Mouse (Mus musculus) intestine, postnatal 0 days (tissue): Measurements from ENCODE around the gene Pms2. TPM values are rescaled to one million over a fixed set of nuclear protein-coding genes. Genes with fewer than 3 reads are reported as not detected.
A peak's percentile ranks its signal among the peaks of the same experiment; 100 is the strongest.

ENCODE experiments used
- ATAC-seq: fragments of 200-750 bp; cut with Nextera tagmentation; 2 replicates; pipeline ENCODE4 v1.8.0; 2017; ENCODE audit warnings: mild to moderate bottlenecking, moderate TSS enrichment, moderate library complexity
- H3K27ac ChIP-seq: fragments of 300-500 bp; sonication (generic); 2 replicates; pipeline ENCODE4 v1.5.1; 2014; ENCODE audit warnings: mild to moderate bottlenecking, low read depth, low read length, moderate library complexity
- H3K27me3 ChIP-seq: fragments of 300-500 bp; sonication (generic); replicated peaks from 2 replicates; pipeline ENCODE4 v1.6.1; 2014; ENCODE audit warnings: low read length, mixed read lengths; ENCODE audit not compliant: control insufficient read depth, insufficient read depth
- H3K36me3 ChIP-seq: fragments of 300-500 bp; sonication (generic); 2 replicates; pipeline ENCODE4 v1.6.1; 2014; ENCODE audit warnings: mild to moderate bottlenecking, moderate library complexity; ENCODE audit not compliant: control insufficient read depth, insufficient read depth
- H3K4me1 ChIP-seq: fragments of 300-500 bp; sonication (generic); replicated peaks from 2 replicates; pipeline ENCODE4 v1.6.1; 2014; ENCODE audit warnings: antibody characterized with exemption, low read length, mixed read lengths; ENCODE audit not compliant: control insufficient read depth, insufficient read depth
- H3K4me2 ChIP-seq: fragments of 300-500 bp; sonication (generic); replicated peaks from 2 replicates; pipeline ENCODE4 v1.6.1; 2014; ENCODE audit warnings: low read depth, mild to moderate bottlenecking, moderate library complexity
- H3K4me3 ChIP-seq: fragments of 300-500 bp; sonication (generic); 2 replicates; pipeline ENCODE4 v1.5.1; 2014; ENCODE audit warnings: low read depth, low read length
- H3K9ac ChIP-seq: fragments of 300-500 bp; sonication (generic); 2 replicates; pipeline ENCODE4 v1.6.1; 2014; ENCODE audit warnings: mild to moderate bottlenecking, low read depth, low read length
- H3K9me3 ChIP-seq: fragments of 300-500 bp; sonication (generic); 2 replicates; pipeline ENCODE4 v1.6.1; 2016; ENCODE audit warnings: mixed run types; ENCODE audit not compliant: control insufficient read depth
- CTCF ChIP-seq: sonication (generic); IDR thresholded peaks from 2 replicates; pipeline ENCODE4 v1.5.1; 2016; ENCODE audit warnings: low read depth, mild to moderate bottlenecking, control low read depth, antibody characterized with exemption, moderate library complexity
- WGBS: fragments of 180-500 bp; shearing (Covaris S2); extraction: QIAGEN DNeasy Blood & Tissue Kit; methylation state at CpG from one replicate; pipeline ENCODE4 v1.1.7; 2014; 5-methylcytosine and 5-hydroxymethylcytosine counted together
- polyA plus RNA-seq: library from polyadenylated mRNA; unstranded; fragments of >200 nt; fragmentation: Nextera tagmentation; extraction: Ambion mirVana; gene quantifications from 2 replicates; pipeline ENCODE4 v1.2.1, GENCODE M21; 2015

Gene Pms2
- 6.4 and 6.8 TPM in 2 replicates for polyA plus RNA-seq

DNA sequence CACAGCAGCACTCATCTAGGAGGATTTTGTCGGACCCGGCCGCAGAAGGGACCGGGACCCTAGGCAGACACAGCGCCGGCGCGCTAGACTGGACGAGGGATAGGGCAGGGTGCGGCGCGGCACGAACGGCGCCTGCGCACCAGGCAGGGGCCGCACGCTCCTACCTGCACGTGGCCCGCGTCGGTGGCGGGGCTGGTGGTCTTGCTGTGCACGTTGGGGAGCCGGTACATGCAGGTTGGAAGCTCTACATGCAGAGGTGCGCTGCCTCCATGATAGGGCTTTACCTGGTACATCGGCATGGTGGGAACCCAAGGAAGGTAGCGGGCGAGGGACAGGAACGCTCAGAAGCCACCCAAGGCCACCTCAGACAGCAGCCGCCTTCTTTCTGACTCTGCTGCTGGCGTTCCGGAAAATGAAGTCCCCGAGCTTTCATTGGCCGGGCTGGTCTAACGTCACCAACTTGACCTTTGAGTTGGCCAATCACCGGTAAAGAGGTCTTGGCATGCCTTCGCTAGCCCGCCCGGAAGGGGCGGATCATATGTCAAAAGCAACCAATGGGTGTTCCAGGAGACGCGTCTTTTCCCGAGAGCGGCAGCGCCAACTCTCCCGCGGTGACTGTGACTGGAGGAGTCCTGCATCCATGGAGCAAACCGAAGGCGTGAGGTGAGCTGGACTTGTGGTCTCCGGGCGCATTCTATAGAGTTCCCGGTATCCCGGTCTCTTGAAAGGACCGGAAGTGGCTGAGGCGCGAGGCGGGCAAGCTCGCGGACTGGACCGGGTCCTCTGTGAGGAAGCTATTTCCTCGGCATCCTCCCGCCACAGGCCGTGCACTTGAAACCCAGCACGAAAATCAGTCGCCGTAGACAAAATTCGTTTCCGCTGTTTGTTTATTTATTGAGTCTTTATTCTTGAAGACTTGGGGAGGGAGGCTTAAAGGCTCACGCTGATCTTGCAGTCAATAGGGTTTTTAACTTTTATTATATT lies at the start of gene Pms2, which contains the start of gene Aimp2:
TSS of gene Pms2 (plus strand) at position 548 of the 984 bp plus-strand sequence.
TSS of gene Aimp2 (minus strand) at position 431 of the 984 bp plus-strand sequence.
- H3K9ac ChIP-seq = peak within 1 kb of the TSS; percentile 65
- H3K27me3 ChIP-seq = no peaks in the 10 kb centered on the region
- peak within 1 kb of the TSS; percentile 62 for H3K4me3 ChIP-seq
- WGBS = under 1% methylated on average over 70 of the region's 70 CpGs
- no peaks in the 10 kb centered on the region; the same call in 1 of the 2 replicates for H3K4me1 ChIP-seq
- peak; percentile 99 for ATAC-seq
- peaks cover 8% of the 10 kb centered on the region for H3K36me3 ChIP-seq
- TF ChIP-seq CTCF = no peak
- H3K9me3 ChIP-seq = no peaks in the 10 kb centered on the region
- H3K27ac ChIP-seq = peak within 1 kb of the TSS; percentile 82
- H3K4me2 ChIP-seq = peak within 1 kb of the TSS; percentile 90

DNA sequence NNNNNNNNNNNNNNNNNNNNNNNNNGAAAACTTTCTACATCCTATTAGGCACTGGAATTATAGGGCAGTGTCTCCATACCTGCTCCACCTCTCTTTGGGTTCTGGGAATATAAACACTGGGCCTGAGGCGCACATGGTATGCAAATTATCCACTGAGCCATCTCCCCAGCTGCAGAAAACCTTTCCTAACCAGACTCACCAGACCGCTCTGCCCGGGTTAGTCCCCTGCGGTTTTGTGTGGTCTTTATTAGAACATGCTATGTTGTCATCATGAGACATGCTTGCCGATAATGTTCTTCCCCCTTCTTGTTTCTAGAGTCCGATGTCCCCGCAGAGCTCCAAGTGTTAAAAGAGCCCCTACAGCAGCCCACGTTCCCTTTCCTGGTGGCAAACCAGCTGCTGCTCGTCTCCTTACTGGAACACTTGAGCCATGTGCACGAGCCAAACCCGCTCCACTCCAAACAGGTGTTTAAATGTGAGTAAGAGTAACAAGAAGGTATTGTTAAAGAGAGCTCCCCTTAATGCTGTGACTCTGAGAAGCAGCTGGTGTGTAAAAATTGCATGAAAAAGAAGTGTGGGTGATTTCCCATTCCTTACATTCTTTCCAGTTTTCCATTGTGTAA lies 38.1 kb upstream of the Pms2 start:
- Histone ChIP-seq H3K9me3 (no peaks in the 10 kb centered on the region), H3K27ac (no peak overlapping the region), H3K27me3 (no peaks in the 10 kb centered on the region), H3K36me3 (peaks cover 39% of the 10 kb centered on the region), H3K4me1 (no peaks in the 10 kb centered on the region), H3K4me2 (no peak overlapping the region), H3K9ac (no peak overlapping the region), H3K4me3 (no peak overlapping the region)
- 83% methylated on average over 11 of the region's 11 CpGs for WGBS
- ATAC-seq = no peak
- TF ChIP-seq CTCF = no peak

DNA sequence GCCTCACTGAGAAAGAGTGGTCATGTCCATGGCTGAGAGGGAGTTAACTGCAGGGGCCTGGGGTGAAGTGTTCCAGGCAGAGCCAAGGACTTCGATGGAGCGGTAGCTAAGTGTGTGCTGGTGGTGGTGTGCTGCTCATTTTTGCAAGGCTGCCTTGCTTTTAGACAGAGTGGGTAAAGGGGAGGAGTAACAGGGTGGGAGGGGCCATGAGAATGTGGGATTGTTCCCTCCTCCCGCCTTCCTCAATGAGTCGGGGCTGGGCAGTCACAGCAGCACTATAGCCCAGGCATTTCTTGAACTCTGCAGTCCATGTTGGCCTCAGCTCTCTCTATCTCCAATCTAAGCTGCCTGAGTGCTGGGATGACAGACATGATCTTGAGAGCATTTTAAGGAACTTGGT lies 35.2 kb upstream of the Pms2 start:
- Histone ChIP-seq H3K4me3 (no peak overlapping the region), H3K4me1 (no peaks in the 10 kb centered on the region), H3K36me3 (peaks cover 64% of the 10 kb centered on the region), H3K9me3 (no peaks in the 10 kb centered on the region), H3K9ac (no peak overlapping the region), H3K4me2 (no peak overlapping the region), H3K27ac (no peak overlapping the region), H3K27me3 (no peaks in the 10 kb centered on the region)
- TF ChIP-seq CTCF = no peak
- no peak for ATAC-seq
- 66% methylated on average over 4 of the region's 4 CpGs for WGBS

DNA sequence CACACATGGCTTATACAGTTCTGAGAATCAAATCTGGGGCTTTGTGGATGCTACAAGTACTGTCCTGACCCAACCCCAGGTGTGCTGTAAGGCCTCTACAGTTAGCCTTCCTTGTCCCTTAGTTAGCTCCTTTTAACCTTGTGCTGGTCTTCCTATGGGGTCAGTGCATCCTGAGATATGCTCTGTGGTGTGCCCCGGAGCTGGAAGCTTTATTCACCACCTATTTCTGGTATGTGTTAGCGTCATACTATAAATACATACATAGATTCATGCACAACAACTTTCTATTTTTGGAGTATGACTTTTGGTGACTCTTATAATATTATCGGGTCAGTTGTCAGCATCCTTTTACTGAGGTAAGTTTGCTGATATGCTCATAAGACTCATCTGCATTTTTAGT lies 24.5 kb upstream of the Pms2 start:
- 97% methylated on average over 3 of the region's 3 CpGs for WGBS
- no peak for ATAC-seq
- no peak overlapping the region for H3K4me3 ChIP-seq
- 0 out of 2 replicates have a peak overlapping the region, but pooled peaks have one; percentile 4 for H3K27ac ChIP-seq
- H3K36me3 ChIP-seq = peaks cover 82% of the 10 kb centered on the region
- TF ChIP-seq CTCF = no peak
- no peaks in the 10 kb centered on the region for H3K9me3 ChIP-seq
- H3K4me2 ChIP-seq = no peak overlapping the region
- no peaks in the 10 kb centered on the region for H3K4me1 ChIP-seq
- H3K27me3 ChIP-seq = no peaks in the 10 kb centered on the region
- no peak overlapping the region for H3K9ac ChIP-seq

DNA sequence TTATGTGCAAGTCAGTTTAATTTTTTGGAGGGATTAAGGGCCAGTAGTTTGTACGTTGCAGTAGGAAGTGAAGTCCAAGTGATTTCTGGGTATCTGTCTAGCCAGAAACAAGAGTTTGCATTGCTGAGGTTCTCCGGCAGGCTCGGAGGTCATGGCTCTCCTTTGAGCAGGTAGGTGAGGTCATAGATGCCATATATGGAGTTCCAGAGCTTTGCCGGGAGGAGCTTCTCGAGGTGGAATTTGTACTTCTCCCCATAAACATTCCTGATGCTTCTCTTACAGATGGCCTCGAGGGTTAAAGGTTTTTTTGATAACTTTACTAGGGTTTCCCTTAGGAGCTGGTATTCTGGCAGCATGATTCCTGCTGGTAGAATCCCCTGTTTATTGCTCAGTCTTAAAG lies 19.0 kb upstream of the Pms2 start:
- no peaks in the 10 kb centered on the region for H3K4me1 ChIP-seq
- no peak overlapping the region for H3K9ac ChIP-seq
- no peaks in the 10 kb centered on the region for H3K9me3 ChIP-seq
- ATAC-seq = peak; percentile 89
- peak overlapping the region; percentile 70; the same call in 1 of the 2 replicates for H3K27ac ChIP-seq
- peaks cover 63% of the 10 kb centered on the region for H3K36me3 ChIP-seq
- 26% methylated on average over 6 of the region's 6 CpGs for WGBS
- TF ChIP-seq CTCF = no peak
- H3K4me2 ChIP-seq = peak overlapping the region; percentile 28; the same call in 1 of the 2 replicates
- no peak overlapping the region for H3K4me3 ChIP-seq
- no peaks in the 10 kb centered on the region for H3K27me3 ChIP-seq

GRCm38 (mm10) chr5:143892255-143892886 lies 17.4 kb upstream of the Pms2 start:
- Histone ChIP-seq H3K27me3 (no peaks in the 10 kb centered on the region), H3K9ac (no peak overlapping the region), H3K36me3 (peaks cover 56% of the 10 kb centered on the region), H3K4me3 (no peak overlapping the region), H3K9me3 (no peaks in the 10 kb centered on the region), H3K27ac (no peak overlapping the region), H3K4me2 (no peak overlapping the region), H3K4me1 (no peaks in the 10 kb centered on the region)
- 66% methylated on average over 9 of the region's 9 CpGs for WGBS
- peak; percentile 37; the same call in 1 of the 2 replicates for ATAC-seq
- TF ChIP-seq CTCF = peak; percentile 70
